Mouse (Mus musculus) MEL (cell line): ENCODE results near the gene Elof1. TPM values are rescaled to one million over a fixed set of nuclear protein-coding genes. Genes with fewer than 3 reads are reported as not detected.

Source experiments
- DNase-seq: peaks from one replicate; pipeline ENCODE4 v3.0.0; 2011; ENCODE audit warnings: low read depth, low spot score
- H3K27ac ChIP-seq: 2 replicates; pipeline ENCODE4 v1.5.1; 2012; ENCODE audit warnings: low read depth, mild to moderate bottlenecking, control low read depth, low read length, moderate library complexity; ENCODE audit not compliant: control insufficient read depth
- H3K27me3 ChIP-seq, 2 experiments: fragments of 150-350 bp in 1 of 2; sonication (generic) in 1 of 2; 2 replicates each; pipeline ENCODE4 v1.6.1; 2012; ENCODE audit warnings: low read length in 2 of 2, mild to moderate bottlenecking in 2 of 2, improper control_type of control experiment in 1 of 2, moderate library complexity in 1 of 2; ENCODE audit not compliant: insufficient read depth in 2 of 2, control insufficient read depth in 1 of 2
- H3K36me3 ChIP-seq, 2 experiments: 2 replicates each; pipeline ENCODE4 v1.6.1; 2012 to 2014; ENCODE audit warnings: low read length in 2 of 2, improper control_type of control experiment in 1 of 2, inconsistent platforms in 1 of 2, mild to moderate bottlenecking in 1 of 2; ENCODE audit not compliant: insufficient read depth in 2 of 2, control insufficient read depth in 1 of 2
- H3K4me1 ChIP-seq, 2 experiments: fragments of 150-350 bp in 1 of 2; sonication (generic) in 1 of 2; 2 replicates each; pipeline ENCODE4 v1.6.1; 2012; ENCODE audit warnings: low read length in 2 of 2, improper control_type of control experiment in 1 of 2, mild to moderate bottlenecking in 1 of 2; ENCODE audit not compliant: insufficient read depth in 2 of 2, control insufficient read depth in 1 of 2
- H3K4me3 ChIP-seq, 2 experiments: fragments of 150-350 bp in 1 of 2; sonication (generic) in 1 of 2; 2 replicates each; pipeline ENCODE4 v1.5.1; 2012; ENCODE audit warnings: low read depth in 2 of 2, low read length in 2 of 2, mild to moderate bottlenecking in 2 of 2, moderate library complexity in 2 of 2, control low read depth in 1 of 2, improper control_type of control experiment in 1 of 2; ENCODE audit not compliant: control insufficient read depth in 1 of 2, insufficient read depth in 1 of 2
- H3K79me2 ChIP-seq: 2 replicates; pipeline ENCODE4 v1.6.1; 2012; ENCODE audit warnings: mild to moderate bottlenecking, low read length, moderate library complexity; ENCODE audit not compliant: control insufficient read depth, poor library complexity, insufficient read depth
- H3K9ac ChIP-seq: 2 replicates; pipeline ENCODE4 v1.6.1; 2012; ENCODE audit warnings: low read depth, mild to moderate bottlenecking, control low read depth, low read length, moderate library complexity; ENCODE audit not compliant: control insufficient read depth, poor library complexity, severe bottlenecking
- H3K9me3 ChIP-seq: fragments of 150-350 bp; sonication (generic); replicated peaks from 2 replicates; pipeline ENCODE4 v1.6.1; 2012; ENCODE audit warnings: mild to moderate bottlenecking, low read length, improper control_type of control experiment, moderate library complexity; ENCODE audit not compliant: insufficient read depth
- BHLHE40 ChIP-seq: IDR thresholded peaks from 2 replicates; pipeline ENCODE4 v1.6.1; 2012; ENCODE audit warnings: low read depth, mild to moderate bottlenecking, inconsistent platforms, low read length, improper control_type of control experiment, borderline replicate concordance
- CHD1 ChIP-seq: IDR thresholded peaks from 2 replicates; pipeline ENCODE4 v1.6.1; 2012; ENCODE audit warnings: low read depth, mild to moderate bottlenecking, inconsistent platforms, low read length, improper control_type of control experiment
- CHD2 ChIP-seq: IDR thresholded peaks from 2 replicates; pipeline ENCODE4 v1.6.1; 2011; ENCODE audit warnings: low read length, improper control_type of control experiment
- CTCF ChIP-seq, 3 experiments: IDR thresholded peaks in 2 of 3; conservative IDR thresholded peaks in 1 of 3; 2 replicates each; pipeline ENCODE4 v1.5.1; 2011 to 2012; ENCODE audit warnings: low read length in 3 of 3, low read depth in 2 of 3, mild to moderate bottlenecking in 2 of 3, improper control_type of control experiment in 1 of 3, inconsistent platforms in 1 of 3, mixed read lengths in 1 of 3, moderate library complexity in 1 of 3; ENCODE audit not compliant: control insufficient read depth in 1 of 3, insufficient read depth in 1 of 3, poor library complexity in 1 of 3, severe bottlenecking in 1 of 3
- E2F4 ChIP-seq: IDR thresholded peaks from 2 replicates; pipeline ENCODE4 v1.6.1; 2011; ENCODE audit warnings: low read depth, low read length, improper control_type of control experiment, borderline replicate concordance
- ELF1 ChIP-seq: IDR thresholded peaks from 2 replicates; pipeline ENCODE4 v1.6.1; 2014; ENCODE audit warnings: low read depth, mild to moderate bottlenecking, inconsistent platforms, low read length, improper control_type of control experiment, moderate library complexity
- EP300 ChIP-seq, 2 experiments: IDR thresholded peaks; 2 replicates each; pipeline ENCODE4 v1.6.1; 2011; ENCODE audit warnings: improper control_type of control experiment in 2 of 2, low read length in 2 of 2, low read depth in 1 of 2, mild to moderate bottlenecking in 1 of 2
- ETS1 ChIP-seq: IDR thresholded peaks from 2 replicates; pipeline ENCODE4 v1.6.1; 2012; ENCODE audit warnings: low read depth, mild to moderate bottlenecking, inconsistent platforms, low read length, improper control_type of control experiment, moderate library complexity
- GABPA ChIP-seq: IDR thresholded peaks from 2 replicates; pipeline ENCODE4 v1.6.1; 2012; ENCODE audit warnings: low read depth, mild to moderate bottlenecking, inconsistent platforms, low read length, improper control_type of control experiment, moderate library complexity
- GATA1 ChIP-seq: IDR thresholded peaks from 2 replicates; pipeline ENCODE4 v1.6.1; 2011; ENCODE audit warnings: low read depth, low read length, improper control_type of control experiment
- HCFC1 ChIP-seq: IDR thresholded peaks from 2 replicates; pipeline ENCODE4 v1.6.1; 2012; ENCODE audit warnings: low read depth, mild to moderate bottlenecking, inconsistent platforms, low read length, improper control_type of control experiment, moderate library complexity
- KAT2A ChIP-seq: conservative IDR thresholded peaks from 2 replicates; pipeline ENCODE4 v1.6.1; 2012; ENCODE audit warnings: low read depth, low read length, improper control_type of control experiment, inconsistent platforms
- MAFK ChIP-seq: IDR thresholded peaks from 2 replicates; pipeline ENCODE4 v1.6.1; 2011; ENCODE audit warnings: low read depth, mild to moderate bottlenecking, low read length, improper control_type of control experiment, borderline replicate concordance
- MAZ ChIP-seq: IDR thresholded peaks from 2 replicates; pipeline ENCODE4 v1.6.1; 2012; ENCODE audit warnings: low read depth, mild to moderate bottlenecking, inconsistent platforms, low read length, improper control_type of control experiment
- MEF2A ChIP-seq: IDR thresholded peaks from 2 replicates; pipeline ENCODE4 v1.6.1; 2014; ENCODE audit warnings: low read depth, mild to moderate bottlenecking, inconsistent platforms, low read length, improper control_type of control experiment; ENCODE audit not compliant: poor library complexity, insufficient replicate concordance, severe bottlenecking; ENCODE audit errors: extremely low read depth
- MXI1 ChIP-seq: IDR thresholded peaks from 2 replicates; pipeline ENCODE4 v1.6.1; 2011; ENCODE audit warnings: mild to moderate bottlenecking, low read depth, low read length, improper control_type of control experiment
- MYC ChIP-seq: IDR thresholded peaks from 2 replicates; pipeline ENCODE4 v1.6.1; 2011; ENCODE audit warnings: low read depth, mild to moderate bottlenecking, low read length, improper control_type of control experiment, moderate library complexity
- NELFE ChIP-seq: IDR thresholded peaks from 2 replicates; pipeline ENCODE4 v1.6.1; 2011; ENCODE audit warnings: low read depth, low read length, improper control_type of control experiment
- NRF1 ChIP-seq: IDR thresholded peaks from 2 replicates; pipeline ENCODE4 v1.6.1; 2014; ENCODE audit warnings: low read depth, mild to moderate bottlenecking, inconsistent platforms, low read length, improper control_type of control experiment, moderate library complexity; ENCODE audit not compliant: poor library complexity, insufficient read depth, severe bottlenecking
- POLR2A ChIP-seq, 2 experiments: IDR thresholded peaks; 2 replicates each; pipeline ENCODE4 v1.6.1; 2011 to 2012; ENCODE audit warnings: low read length in 2 of 2, mild to moderate bottlenecking in 2 of 2, control low read depth in 1 of 2, improper control_type of control experiment in 1 of 2, low read depth in 1 of 2, moderate library complexity in 1 of 2; ENCODE audit not compliant: control insufficient read depth in 1 of 2, insufficient read depth in 1 of 2, poor library complexity in 1 of 2
- POLR2AphosphoS2 ChIP-seq: IDR thresholded peaks from 2 replicates; pipeline ENCODE4 v1.6.1; 2011; ENCODE audit warnings: low read length, improper control_type of control experiment
- POLR2AphosphoS5 ChIP-seq: IDR thresholded peaks from 2 replicates; pipeline ENCODE4 v1.6.1; 2012; ENCODE audit warnings: low read depth, borderline replicate concordance, mild to moderate bottlenecking, inconsistent platforms, low read length, moderate library complexity, mixed read lengths
- RAD21 ChIP-seq: IDR thresholded peaks from 2 replicates; pipeline ENCODE4 v1.6.1; 2011; ENCODE audit warnings: mild to moderate bottlenecking, low read depth, low read length, improper control_type of control experiment
- RCOR1 ChIP-seq: IDR thresholded peaks from 2 replicates; pipeline ENCODE4 v1.6.1; 2012; ENCODE audit warnings: low read depth, mild to moderate bottlenecking, inconsistent platforms, low read length, improper control_type of control experiment
- SIN3A ChIP-seq: IDR thresholded peaks from 2 replicates; pipeline ENCODE4 v1.6.1; 2012; ENCODE audit warnings: low read length, improper control_type of control experiment, inconsistent platforms
- SMC3 ChIP-seq: IDR thresholded peaks from 2 replicates; pipeline ENCODE4 v1.6.1; 2011; ENCODE audit warnings: low read depth, low read length, improper control_type of control experiment
- TAL1 ChIP-seq: IDR thresholded peaks from 2 replicates; pipeline ENCODE4 v1.6.1; 2012; ENCODE audit warnings: mild to moderate bottlenecking, inconsistent platforms, low read length, moderate library complexity, mixed read lengths
- TBP ChIP-seq: IDR thresholded peaks from 2 replicates; pipeline ENCODE4 v1.8.0; 2011; ENCODE audit warnings: low read depth, low read length, improper control_type of control experiment
- TCF12 ChIP-seq: IDR thresholded peaks from 2 replicates; pipeline ENCODE4 v1.6.1; 2014; ENCODE audit warnings: low read depth, mild to moderate bottlenecking, inconsistent platforms, low read length, improper control_type of control experiment, moderate library complexity
- UBTF ChIP-seq: IDR thresholded peaks from 2 replicates; pipeline ENCODE4 v1.6.1; 2012; ENCODE audit warnings: low read depth, mild to moderate bottlenecking, inconsistent platforms, low read length, improper control_type of control experiment, moderate library complexity, borderline replicate concordance; ENCODE audit not compliant: insufficient read depth
- USF2 ChIP-seq, 2 experiments: IDR thresholded peaks; 2 replicates each; pipeline ENCODE4 v1.6.1; 2011 to 2012; ENCODE audit warnings: improper control_type of control experiment in 2 of 2, low read length in 2 of 2, borderline replicate concordance in 1 of 2, inconsistent platforms in 1 of 2, low read depth in 1 of 2, mild to moderate bottlenecking in 1 of 2; ENCODE audit not compliant: insufficient read depth in 1 of 2
- ZC3H11A ChIP-seq: IDR thresholded peaks from 2 replicates; pipeline ENCODE4 v1.6.1; 2012; ENCODE audit warnings: low read depth, mild to moderate bottlenecking, inconsistent platforms, low read length, improper control_type of control experiment
- ZKSCAN1 ChIP-seq: IDR thresholded peaks from 2 replicates; pipeline ENCODE4 v1.6.1; 2012; ENCODE audit warnings: low read depth, mild to moderate bottlenecking, inconsistent platforms, low read length, improper control_type of control experiment, moderate library complexity
- ZMIZ1 ChIP-seq: IDR thresholded peaks from 2 replicates; pipeline ENCODE4 v1.6.1; 2012; ENCODE audit warnings: low read depth, mild to moderate bottlenecking, inconsistent platforms, low read length, improper control_type of control experiment, moderate library complexity
- ZNF384 ChIP-seq: IDR thresholded peaks from 2 replicates; pipeline ENCODE4 v1.6.1; 2012; ENCODE audit warnings: low read depth, mild to moderate bottlenecking, inconsistent platforms, low read length, improper control_type of control experiment
- polyA plus RNA-seq, 2 experiments: library from polyadenylated mRNA; stranded (reverse) in 1 of 2; unstranded in 1 of 2; fragments of >175 nt in 1 of 2; fragments of >200 nt in 1 of 2; gene quantifications; 2 replicates each; pipeline versions ENCODE4 v1.2.1 to v1.2.4; 2012; ENCODE audit warnings: low replicate concordance in 2 of 2, low read depth in 1 of 2; ENCODE audit not compliant: insufficient read length in 2 of 2, insufficient read depth in 1 of 2, missing spikeins in 1 of 2
- total RNA-seq: library from RNA; depleted of rRNA; stranded (reverse); fragments of 300-350 nt; gene quantifications from 2 replicates; pipeline ENCODE4 v1.2.3, GENCODE M21; 2012

The Elof1 gene
- total and polyA plus RNA-seq, 3 experiments, result 421 to 505 TPM; not detected in 1

GRCm38 (mm10) chr9:22149426-22150248 lies 32.7 kb upstream of the Elof1 start:
- peaks cover 8 to 22% of the 10 kb centered on the region in 2 experiments for H3K4me1 ChIP-seq
- TF ChIP-seq KAT2A (no peak; the same call in 1 of the 2 replicates), TBP (peak; percentile 85; the same call in 1 of the 2 replicates), RAD21 (no peak), MXI1 (peak; percentile 58), ZNF384 (peak; percentile 77), MYC (no peak), ZKSCAN1 (no peak), MAZ (peak; percentile 59; the same call in 1 of the 2 replicates), NELFE (peak; percentile 54), POLR2AphosphoS5 (no peak), CHD1 (no peak), SMC3 (no peak), RCOR1 (no peak), GABPA (no peak), SIN3A (peak; percentile 56), MEF2A (no peak), ETS1 (peak; percentile 17; the same call in 1 of the 2 replicates), NRF1 (no peak; the same call in 1 of the 2 replicates), ELF1 (no peak), POLR2A (IDR thresholded peaks at IDR 0.05; ENCODE audit: control insufficient read depth in 1 of 2, insufficient read depth in 1 of 2, low read depth in 1 of 2, low read length in 2 of 2, poor library complexity in 1 of 2) (peak; percentile 41 to 62; a peak in 3 of 4 replicates), BHLHE40 (no peak), ZC3H11A (no peak), CTCF (IDR thresholded peaks at IDR 0.05 in 2 of 3, conservative IDR thresholded peaks at IDR 0.05 in 1 of 3; ENCODE audit: control insufficient read depth in 1 of 3, insufficient read depth in 1 of 3, low read depth in 2 of 3, low read length in 3 of 3, poor library complexity in 1 of 3, severe bottlenecking in 1 of 3) (no peak), CHD2 (no peak), TCF12 (peak; percentile 5; the same call in 1 of the 2 replicates), POLR2AphosphoS2 (peak; percentile 66), E2F4 (no peak), USF2 (IDR thresholded peaks at IDR 0.05; ENCODE audit: borderline replicate concordance in 1 of 2, insufficient read depth in 1 of 2, low read depth in 1 of 2, low read length in 2 of 2) (no peak), TAL1 (no peak), MAFK (no peak), HCFC1 (no peak; the same call in 1 of the 2 replicates), UBTF (no peak), EP300 (IDR thresholded peaks at IDR 0.05; ENCODE audit: low read depth in 1 of 2, low read length in 2 of 2) (no peak; a peak in 2 of 4 replicates), GATA1 (no peak), ZMIZ1 (peak; percentile 90)

More at GRCm38 (mm10) chr9:22149426-22150248, 32.7 kb upstream of the Elof1 start:
- Histone ChIP-seq H3K9ac (peak overlapping the region; percentile 32), H3K9me3 (no peaks in the 10 kb centered on the region), H3K36me3 (peaks cover 0 to 16% of the 10 kb centered on the region in 2 experiments; a peak in 2 of 4 replicates), H3K79me2 (no peaks in the 10 kb centered on the region), H3K27me3 (no peaks in the 10 kb centered on the region), H3K4me3 (peak overlapping the region; percentile 24 to 33), H3K27ac (no peak overlapping the region)
- DNase-seq, result peak; percentile 94
